Comparison of ENCODE assay signal across 9 mouse cellular contexts in the genomic region with DNA sequence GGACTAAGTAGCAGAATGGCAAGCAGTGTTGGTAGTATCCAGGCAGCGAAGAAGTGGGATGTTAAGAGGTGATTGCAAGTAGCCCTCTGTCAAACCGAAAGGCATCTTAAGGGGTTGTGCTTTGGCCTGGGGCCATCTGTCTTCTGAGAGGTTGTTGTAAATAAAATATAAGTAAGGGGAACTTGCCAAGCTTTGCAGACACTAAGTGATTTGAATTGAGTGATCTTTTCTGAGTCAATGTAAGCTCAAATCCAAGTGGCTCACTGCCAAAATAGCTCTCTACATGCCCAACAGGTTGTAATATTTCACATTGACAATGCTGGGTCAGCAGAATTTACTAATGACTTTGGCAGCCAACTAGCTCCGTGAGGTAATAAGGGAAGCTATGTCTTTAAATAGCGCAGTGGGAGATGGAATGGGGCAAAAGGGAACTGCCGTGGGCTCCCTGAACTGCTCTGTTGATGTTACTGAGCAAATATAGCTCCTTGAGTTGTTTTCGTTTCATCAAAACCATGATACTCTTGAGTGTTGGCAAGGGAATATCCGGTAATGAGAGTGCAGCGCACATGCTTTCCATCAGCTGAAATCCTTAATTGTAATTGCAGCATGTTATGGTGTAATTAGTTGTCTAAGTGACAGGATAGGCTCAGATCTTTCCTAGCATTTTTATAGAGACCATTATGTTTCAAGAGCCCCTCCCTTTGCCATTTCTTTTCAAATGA.
DNase-seq lines count a peak whose midpoint lies in the region; ATAC-seq lines count a peak whose summit lies in the region.
"Had no signal": no experiment of that assay in that cellular context is flagged by ENCODE, and none has a peak within 500 bp of the region (broad histone marks: within the 10 kb centered on the region; RNA-seq: fewer than 3 reads in every experiment).

No protein-coding gene starts in this region.

- peak; percentile 14 to 42; a peak in 1 of 4 replicates for ATAC-seq in hematopoietic stem cell, adult 5-6 weeks (replicated peaks in 1 of 2; ENCODE audit: insufficient read depth in 1 of 2, low FRiP score in 2 of 2, low TSS enrichment in 1 of 2, low read depth in 1 of 2, poor library complexity in 2 of 2, severe bottlenecking in 2 of 2)
- ATAC-seq in CD4-positive, CD25-positive, alpha-beta regulatory T cell, adult 4 months: no peak

- peak; percentile 70 for DNase-seq in heart, adult 11 months
- no peak for DNase-seq in heart, adult 8-10 months (ENCODE audit: low spot score)
- peak; percentile 6 for DNase-seq in lung, postnatal 10 days
- no peak for DNase-seq in lung, postnatal 14 days
- DNase-seq in retina, postnatal 7 days (ENCODE audit: low read depth, low spot score): peak; percentile 0
- DNase-seq in urinary bladder, postnatal 10 days (ENCODE audit: low spot score): no peak
- DNase-seq: cerebellum, adult 9-10 months had no signal

Comparison
In these comparisons a context has a peak if more than half of its experiments do, and no peak if none do; other contexts are left out.
1. DNase-seq: peak in heart, adult 11 months (single experiment), lung, postnatal 10 days (single experiment) and retina, postnatal 7 days (single experiment); none in heart, adult 8-10 months (single experiment), lung, postnatal 14 days (single experiment) and urinary bladder, postnatal 10 days (single experiment).